Comparison of ENCODE assay signal across 12 mouse cellular contexts in genomic region chr19:41679028-41679427, GRCm38 (mm10).
DNase-seq lines count a peak whose midpoint lies in the region; ATAC-seq lines count a peak whose summit lies in the region.
"Had no signal": no experiment of that assay in that cellular context is flagged by ENCODE, and none has a peak within 500 bp of the region (broad histone marks: within the 10 kb centered on the region; RNA-seq: fewer than 3 reads in every experiment).

No protein-coding gene starts in this region.

- H3K9ac ChIP-seq in hindbrain, embryonic 14.5 days = no peak overlapping the region
- no peak overlapping the region for H3K9ac ChIP-seq in midbrain, embryonic 16.5 days (ENCODE audit: low read depth, low read length)

- H3K4me3 ChIP-seq in heart, embryonic 10.5 days = no peak overlapping the region
- H3K4me3 ChIP-seq in hindbrain, embryonic 14.5 days (replicated peaks; ENCODE audit: low read length) = no peak overlapping the region
- H3K4me3 ChIP-seq in midbrain, embryonic 16.5 days (ENCODE audit: low read depth, low read length) = no peak overlapping the region
- H3K4me3 ChIP-seq: myocyte had no signal

- WGBS in heart, embryonic 10.5 days = 20% methylated on average over 15 of the region's 15 CpGs
- WGBS in hindbrain, embryonic 14.5 days = 9% methylated on average over 15 of the region's 15 CpGs
- whole genome bisulfite sequencing in midbrain, embryonic 16.5 days = 6% methylated on average over 15 of the region's 15 CpGs

- intact Hi-C loops in heart, postnatal 14 days (cut with DNase I) = no loop called here

- no peaks in the 10 kb centered on the region for H3K36me3 ChIP-seq in heart, embryonic 10.5 days
- H3K36me3 ChIP-seq in hindbrain, embryonic 14.5 days (replicated peaks; ENCODE audit: control insufficient read depth, insufficient read depth) = no peaks in the 10 kb centered on the region
- no peaks in the 10 kb centered on the region for H3K36me3 ChIP-seq in midbrain, embryonic 16.5 days (ENCODE audit: control insufficient read depth, insufficient read depth, low read length)

- no peak for DNase-seq in heart, embryonic 10.5 days (ENCODE audit: low spot score)
- DNase-seq in heart, postnatal 14 days = no peak
- DNase-seq in brain, adult 2 months (ENCODE audit: low read depth, low spot score) = peak; percentile 60
- DNase-seq in hindbrain, embryonic 14.5 days (ENCODE audit: low spot score) = no peak
- no peak for DNase-seq in cerebellum, adult 18-20 months
- DNase-seq in right cerebral cortex, adult 2 months (ENCODE audit: low spot score in 2 of 2) = no peak
- DNase-seq: heart, postnatal 10 days; kidney, adult 9 months; lung, postnatal 36 days had no signal

- peaks cover 37% of the 10 kb centered on the region; the same call in 1 of the 2 replicates for H3K27me3 ChIP-seq in heart, embryonic 10.5 days (ENCODE audit: insufficient read depth, poor library complexity, severe bottlenecking)
- H3K27me3 ChIP-seq in hindbrain, embryonic 14.5 days (ENCODE audit: control insufficient read depth, insufficient read depth, low read length) = no peaks in the 10 kb centered on the region
- no peaks in the 10 kb centered on the region for H3K27me3 ChIP-seq in midbrain, embryonic 16.5 days (ENCODE audit: control insufficient read depth, insufficient read depth, low read depth, low read length)

- no peak for ATAC-seq in hindbrain, embryonic 14.5 days (ENCODE audit: low FRiP score)
- ATAC-seq in midbrain, embryonic 16.5 days = peak; percentile 58; the same call in 1 of the 2 replicates
- ATAC-seq: activated CD4-positive, CD25-positive, alpha-beta regulatory T cell, adult 4 months had no signal

- H3K4me1 ChIP-seq in heart, embryonic 10.5 days = peaks cover 45% of the 10 kb centered on the region
- peaks cover 50% of the 10 kb centered on the region for H3K4me1 ChIP-seq in hindbrain, embryonic 14.5 days (replicated peaks; ENCODE audit: control insufficient read depth, insufficient read depth, low read length)
- H3K4me1 ChIP-seq in midbrain, embryonic 16.5 days (ENCODE audit: control insufficient read depth, insufficient read depth, low read length) = peaks cover 37% of the 10 kb centered on the region

- H3K27ac ChIP-seq in heart, embryonic 10.5 days = peak overlapping the region; percentile 57; the same call in 1 of the 2 replicates
- H3K27ac ChIP-seq in hindbrain, embryonic 14.5 days = no peak overlapping the region
- H3K27ac ChIP-seq in midbrain, embryonic 16.5 days (ENCODE audit: low read length) = peak overlapping the region; percentile 54

- H3K9me3 ChIP-seq in heart, embryonic 10.5 days = no peaks in the 10 kb centered on the region
- no peaks in the 10 kb centered on the region for H3K9me3 ChIP-seq in hindbrain, embryonic 14.5 days (ENCODE audit: control insufficient read depth, low read length)
- no peaks in the 10 kb centered on the region for H3K9me3 ChIP-seq in midbrain, embryonic 16.5 days (replicated peaks; ENCODE audit: control insufficient read depth, low read length, poor library complexity, severe bottlenecking)

- peak overlapping the region; percentile 4; the same call in 1 of the 2 replicates for H3K4me2 ChIP-seq in hindbrain, embryonic 14.5 days (replicated peaks)
- H3K4me2 ChIP-seq in midbrain, embryonic 16.5 days (ENCODE audit: low read length) = peak overlapping the region; percentile 11; the same call in 1 of the 2 replicates
